Mouse (Mus musculus) erythroid progenitor cell, adult 5-6 weeks (primary cell): ENCODE data around the gene Bcl2l14. TPM values are rescaled to one million over a fixed set of nuclear protein-coding genes. Genes with fewer than 3 reads are reported as not detected.
A peak's percentile ranks its signal among the peaks of the same experiment; 100 is the strongest.

Experiments used
- ATAC-seq: replicated peaks from 2 replicates; pipeline ENCODE4 v1.8.0; 2016; ENCODE audit warnings: moderate number of reproducible peaks, mild to moderate bottlenecking, moderate TSS enrichment, inconsistent platforms; ENCODE audit not compliant: poor library complexity, low FRiP score, severe bottlenecking
- total RNA-seq, 2 experiments: library from RNA; stranded (forward) in 1 of 2; stranded (reverse) in 1 of 2; fragments of 150-400 nt in 1 of 2; fragments of 186-747, 209-891 nt in 1 of 2; gene quantifications; 2 replicates each; pipeline versions ENCODE4 v1.2.3 to v1.2.4; 2015 to 2017; ENCODE audit warnings: low replicate concordance in 2 of 2

Gene Bcl2l14
- total RNA-seq, 2 experiments from 2014 or later, result not detected

GRCm38 (mm10) chr6:134440023-134440422, 43.9 kb downstream of the Bcl2l14 start:
- no peak for ATAC-seq

GRCm38 (mm10) chr6:134441716-134442115, 45.6 kb downstream of the Bcl2l14 start:
- no peak for ATAC-seq

GRCm38 (mm10) chr6:134442219-134442618, 46.1 kb downstream of the Bcl2l14 start:
- ATAC-seq, result no peak

- no peak for ATAC-seq
Measured at GRCm38 (mm10) chr6:134443198-134443904, 47.2 kb downstream of the Bcl2l14 start.

GRCm38 (mm10) chr6:134443925-134444324, 47.8 kb downstream of the Bcl2l14 start:
- no peak for ATAC-seq

- no peak for ATAC-seq
Measured at GRCm38 (mm10) chr6:134448451-134448850, 52.3 kb downstream of the Bcl2l14 start.

GRCm38 (mm10) chr6:134449958-134450357, 53.8 kb downstream of the Bcl2l14 start:
- no peak for ATAC-seq

GRCm38 (mm10) chr6:134450661-134451119, 54.6 kb downstream of the Bcl2l14 start:
- no peak for ATAC-seq

- ATAC-seq, result peak; percentile 70; the same call in 1 of the 2 replicates
Measured at GRCm38 (mm10) chr6:134454093-134454492, 58.0 kb downstream of the Bcl2l14 start.

- no peak for ATAC-seq
Measured at GRCm38 (mm10) chr6:134458376-134458775, 62.3 kb downstream of the Bcl2l14 start.

GRCm38 (mm10) chr6:134461175-134461574, 65.1 kb downstream of the Bcl2l14 start:
- ATAC-seq, result no peak

- no peak for ATAC-seq
Measured at GRCm38 (mm10) chr6:134466671-134467229, 70.6 kb downstream of the Bcl2l14 start.

- ATAC-seq, result no peak
Measured at GRCm38 (mm10) chr6:134469297-134469696, 73.2 kb downstream of the Bcl2l14 start.

- peak; percentile 92 for ATAC-seq
Measured at GRCm38 (mm10) chr6:134470857-134471256, 74.7 kb downstream of the Bcl2l14 start.

- ATAC-seq, result no peak
Measured at GRCm38 (mm10) chr6:134473143-134473561, 77.0 kb downstream of the Bcl2l14 start.

GRCm38 (mm10) chr6:134479481-134479880, 83.4 kb downstream of the Bcl2l14 start:
- no peak for ATAC-seq

GRCm38 (mm10) chr6:134486318-134486717, 90.2 kb downstream of the Bcl2l14 start:
- no peak for ATAC-seq
